Mouse (Mus musculus) intestine, postnatal 0 days (tissue): ENCODE data around the gene Dcakd. TPM values are rescaled to one million over a fixed set of nuclear protein-coding genes. Genes with fewer than 3 reads are reported as not detected.

ENCODE experiments used
- ATAC-seq: fragments of 200-750 bp; cut with Nextera tagmentation; 2 replicates; pipeline ENCODE4 v1.8.0; 2017; ENCODE audit warnings: mild to moderate bottlenecking, moderate TSS enrichment, moderate library complexity
- H3K27ac ChIP-seq: fragments of 300-500 bp; sonication (generic); 2 replicates; pipeline ENCODE4 v1.5.1; 2014; ENCODE audit warnings: mild to moderate bottlenecking, low read depth, low read length, moderate library complexity
- H3K27me3 ChIP-seq: fragments of 300-500 bp; sonication (generic); replicated peaks from 2 replicates; pipeline ENCODE4 v1.6.1; 2014; ENCODE audit warnings: low read length, mixed read lengths; ENCODE audit not compliant: control insufficient read depth, insufficient read depth
- H3K36me3 ChIP-seq: fragments of 300-500 bp; sonication (generic); 2 replicates; pipeline ENCODE4 v1.6.1; 2014; ENCODE audit warnings: mild to moderate bottlenecking, moderate library complexity; ENCODE audit not compliant: control insufficient read depth, insufficient read depth
- H3K4me1 ChIP-seq: fragments of 300-500 bp; sonication (generic); replicated peaks from 2 replicates; pipeline ENCODE4 v1.6.1; 2014; ENCODE audit warnings: antibody characterized with exemption, low read length, mixed read lengths; ENCODE audit not compliant: control insufficient read depth, insufficient read depth
- H3K4me2 ChIP-seq: fragments of 300-500 bp; sonication (generic); replicated peaks from 2 replicates; pipeline ENCODE4 v1.6.1; 2014; ENCODE audit warnings: low read depth, mild to moderate bottlenecking, moderate library complexity
- H3K4me3 ChIP-seq: fragments of 300-500 bp; sonication (generic); 2 replicates; pipeline ENCODE4 v1.5.1; 2014; ENCODE audit warnings: low read depth, low read length
- H3K9ac ChIP-seq: fragments of 300-500 bp; sonication (generic); 2 replicates; pipeline ENCODE4 v1.6.1; 2014; ENCODE audit warnings: mild to moderate bottlenecking, low read depth, low read length
- H3K9me3 ChIP-seq: fragments of 300-500 bp; sonication (generic); 2 replicates; pipeline ENCODE4 v1.6.1; 2016; ENCODE audit warnings: mixed run types; ENCODE audit not compliant: control insufficient read depth
- CTCF ChIP-seq: sonication (generic); IDR thresholded peaks from 2 replicates; pipeline ENCODE4 v1.5.1; 2016; ENCODE audit warnings: low read depth, mild to moderate bottlenecking, control low read depth, antibody characterized with exemption, moderate library complexity
- WGBS: fragments of 180-500 bp; shearing (Covaris S2); extraction: QIAGEN DNeasy Blood & Tissue Kit; methylation state at CpG from one replicate; pipeline ENCODE4 v1.1.7; 2014; 5-methylcytosine and 5-hydroxymethylcytosine counted together
- polyA plus RNA-seq: library from polyadenylated mRNA; unstranded; fragments of >200 nt; fragmentation: Nextera tagmentation; extraction: Ambion mirVana; gene quantifications from 2 replicates; pipeline ENCODE4 v1.2.1, GENCODE M21; 2015

Gene Dcakd
- polyA plus RNA-seq, 1 experiment from 2014 or later, result 45.9 TPM

DNA sequence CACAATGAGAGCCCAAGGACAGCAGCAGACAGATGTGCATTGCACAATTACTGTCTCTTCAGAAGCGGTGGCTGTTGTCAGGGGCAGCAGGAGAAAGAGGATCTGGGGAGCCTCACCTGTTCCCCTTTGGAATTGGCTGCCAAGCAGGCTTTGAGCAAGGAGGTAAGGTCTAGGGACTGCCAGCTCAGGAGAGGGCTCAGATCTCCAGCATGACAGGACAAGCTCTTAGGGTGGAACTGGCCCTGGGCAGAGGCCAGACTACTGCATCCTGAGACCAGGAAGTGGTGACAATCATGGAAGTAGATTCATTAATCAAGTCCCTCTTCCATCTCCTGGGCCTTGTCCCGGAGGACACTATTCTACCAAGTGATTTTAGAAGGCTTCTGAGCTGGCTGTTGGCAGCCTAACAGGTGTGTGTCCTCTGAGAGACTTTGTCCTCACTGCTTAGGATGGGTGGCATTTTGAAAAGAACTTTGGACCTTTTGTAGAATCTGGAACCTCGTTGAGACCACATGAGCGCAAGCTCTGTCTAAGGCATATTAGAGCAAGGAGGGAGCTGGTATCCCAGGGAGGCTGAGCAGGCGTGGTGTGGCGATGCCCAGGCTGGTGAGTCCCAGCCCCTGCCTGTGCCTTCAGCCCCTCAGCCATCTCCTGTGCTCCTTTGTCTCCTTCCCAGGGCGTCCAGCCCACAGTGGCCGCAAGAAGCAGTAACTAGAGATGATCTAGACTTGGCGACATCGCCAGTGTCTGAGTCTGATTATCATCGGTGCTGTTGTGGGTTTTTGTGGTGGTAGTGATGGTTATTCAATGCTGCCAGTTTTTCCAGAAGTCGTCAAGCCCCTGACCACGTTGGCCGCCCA lies 38.3 kb upstream of the Dcakd start:
- Histone ChIP-seq H3K27me3 (no peaks in the 10 kb centered on the region), H3K9ac (no peak overlapping the region), H3K4me3 (no peak overlapping the region), H3K27ac (no peak overlapping the region), H3K4me1 (no peaks in the 10 kb centered on the region), H3K9me3 (no peaks in the 10 kb centered on the region), H3K4me2 (no peak overlapping the region), H3K36me3 (peaks cover 85% of the 10 kb centered on the region)
- WGBS, result 91% methylated on average over 14 of the region's 14 CpGs
- no peak for ATAC-seq
- TF ChIP-seq CTCF, result no peak

DNA sequence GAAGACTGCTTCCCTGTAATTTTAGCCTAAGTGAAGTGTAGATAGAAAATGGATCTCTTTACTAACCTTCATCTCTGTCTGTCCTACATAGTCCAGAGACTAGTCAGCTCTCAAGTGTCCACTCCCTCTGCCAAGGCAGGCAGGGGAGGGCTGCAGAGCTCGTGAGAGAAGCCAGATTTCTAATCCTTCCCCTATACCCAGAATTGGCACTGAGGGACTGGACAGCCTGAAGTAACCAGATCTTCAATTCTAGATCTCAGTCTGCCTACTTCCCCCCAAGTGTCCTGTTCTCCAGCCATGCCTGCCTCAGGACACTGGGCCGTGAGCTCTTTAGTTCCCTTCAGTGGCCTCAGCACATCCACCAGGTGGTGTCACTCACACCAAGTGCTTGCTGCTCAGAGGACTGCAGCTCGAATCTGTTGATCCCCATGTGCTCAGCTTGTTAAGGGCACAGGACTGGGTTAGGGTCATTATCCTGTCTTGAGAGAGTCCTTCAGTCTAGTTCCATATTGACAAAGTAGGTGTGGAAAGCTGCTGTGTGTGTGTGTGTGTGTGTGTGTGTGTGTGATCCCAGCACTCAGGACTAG lies 30.5 kb upstream of the Dcakd start:
- WGBS, result 55% methylated on average over 3 of the region's 3 CpGs
- H3K4me3 ChIP-seq, result no peak overlapping the region
- TF ChIP-seq CTCF, result no peak
- H3K36me3 ChIP-seq, result peaks cover 78% of the 10 kb centered on the region
- no peak for ATAC-seq
- no peak overlapping the region for H3K9ac ChIP-seq
- no peaks in the 10 kb centered on the region for H3K9me3 ChIP-seq
- no peaks in the 10 kb centered on the region for H3K4me1 ChIP-seq
- H3K27ac ChIP-seq, result no peak overlapping the region
- no peak overlapping the region for H3K4me2 ChIP-seq
- no peaks in the 10 kb centered on the region for H3K27me3 ChIP-seq

DNA sequence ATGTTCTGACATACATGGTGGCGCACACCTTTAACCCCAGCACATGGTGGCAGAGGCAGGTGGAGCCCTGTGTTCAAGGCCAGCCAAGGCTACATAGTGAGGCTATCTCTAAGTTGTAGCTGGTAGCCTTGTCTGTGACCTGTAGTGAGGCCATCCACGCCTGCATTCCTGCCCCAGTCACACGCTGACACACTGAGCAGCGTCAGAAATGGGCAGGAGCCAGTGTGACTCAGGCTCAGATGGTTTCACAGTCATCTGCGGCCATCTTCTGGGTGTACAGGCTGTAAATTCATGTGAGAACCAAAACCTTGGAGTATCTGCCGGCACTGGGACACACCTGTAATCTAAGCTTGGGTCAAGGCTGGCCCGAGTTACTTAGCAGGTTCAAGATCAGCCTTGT lies 28.5 kb upstream of the Dcakd start:
- Histone ChIP-seq H3K27me3 (no peaks in the 10 kb centered on the region), H3K4me3 (no peak overlapping the region), H3K4me1 (no peaks in the 10 kb centered on the region), H3K36me3 (peaks cover 80% of the 10 kb centered on the region), H3K9me3 (no peaks in the 10 kb centered on the region), H3K4me2 (no peak overlapping the region), H3K27ac (no peak overlapping the region), H3K9ac (no peak overlapping the region)
- ATAC-seq, result no peak
- TF ChIP-seq CTCF, result no peak
- WGBS, result 92% methylated on average over 7 of the region's 7 CpGs

DNA sequence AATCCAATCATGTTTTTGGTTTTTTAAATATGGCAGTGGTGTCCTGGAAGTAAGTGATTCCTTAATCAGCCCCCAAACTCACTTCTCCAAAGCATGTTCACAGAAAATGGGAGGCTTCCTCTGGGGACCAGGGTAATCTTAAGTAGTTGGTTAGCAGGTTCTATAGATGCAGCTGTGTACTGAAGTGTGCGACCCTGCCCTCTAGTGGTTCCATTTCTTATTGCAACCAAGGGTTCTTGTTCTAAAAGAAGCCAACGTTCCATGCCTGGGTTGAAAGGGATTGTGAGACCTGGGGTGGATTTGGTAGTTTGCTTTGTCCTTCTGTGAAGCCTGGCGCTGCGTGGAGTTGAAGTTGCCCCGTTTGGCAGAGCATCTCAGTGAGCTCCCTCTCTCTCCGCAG lies 26.7 kb upstream of the Dcakd start:
- no peak for ATAC-seq
- WGBS, result 48% methylated on average over 6 of the region's 6 CpGs
- H3K27ac ChIP-seq, result no peak overlapping the region

DNA sequence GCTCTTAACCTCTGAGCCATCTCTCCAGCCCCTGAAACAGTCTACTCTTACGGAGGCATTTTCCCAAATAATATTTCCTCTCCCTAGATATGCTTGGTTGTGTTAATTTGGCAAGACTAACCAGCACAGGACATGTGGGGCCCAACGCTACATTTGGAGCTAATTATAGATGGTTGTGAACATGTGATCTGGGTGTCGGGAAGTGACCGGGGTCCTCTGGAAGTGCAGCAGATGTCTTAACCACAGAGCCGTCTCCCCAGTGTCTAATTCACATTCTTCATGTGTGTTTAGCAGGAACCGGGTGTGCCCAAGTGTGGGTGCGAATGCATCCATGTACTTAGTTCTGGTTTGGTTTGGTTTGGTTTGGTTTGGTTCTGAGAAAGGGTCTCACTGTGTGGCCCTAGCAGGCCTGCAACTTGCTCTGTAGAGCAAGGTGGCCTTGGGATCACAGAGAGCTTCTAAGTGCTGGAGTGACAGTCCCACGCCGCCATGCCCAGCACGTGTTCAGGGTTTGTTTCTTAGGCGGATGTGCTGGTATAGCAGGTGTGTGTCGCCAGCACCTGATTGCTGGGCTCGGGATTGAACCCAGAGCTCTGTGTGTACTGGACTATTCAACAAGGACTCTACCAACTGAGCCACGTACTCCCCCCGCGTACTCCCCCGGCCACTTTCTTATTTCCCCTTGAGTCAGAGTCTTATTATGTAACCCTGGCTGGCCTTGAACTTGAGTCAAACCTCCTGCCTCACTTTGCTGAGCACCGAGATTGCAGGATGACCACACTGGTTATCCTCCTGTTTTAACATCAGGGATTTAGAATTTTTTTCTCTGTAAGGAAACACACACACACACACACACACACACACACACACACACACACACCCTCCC lies 25.3 kb upstream of the Dcakd start:
- Histone ChIP-seq H3K9me3 (no peaks in the 10 kb centered on the region), H3K27me3 (no peaks in the 10 kb centered on the region), H3K4me1 (no peaks in the 10 kb centered on the region), H3K9ac (no peak overlapping the region), H3K36me3 (peaks cover 71% of the 10 kb centered on the region), H3K4me2 (no peak overlapping the region), H3K4me3 (no peak overlapping the region), H3K27ac (no peak overlapping the region)
- WGBS, result 88% methylated on average over 18 of the region's 18 CpGs
- TF ChIP-seq CTCF, result no peak
- no peak for ATAC-seq

More for the DNA sequence above, 26.7 kb upstream of the Dcakd start:
- Histone ChIP-seq H3K4me3 (no peak overlapping the region), H3K9ac (no peak overlapping the region), H3K27me3 (no peaks in the 10 kb centered on the region), H3K36me3 (peaks cover 79% of the 10 kb centered on the region), H3K4me2 (no peak overlapping the region), H3K4me1 (no peaks in the 10 kb centered on the region), H3K9me3 (no peaks in the 10 kb centered on the region)
- TF ChIP-seq CTCF, result peak; percentile 88

DNA sequence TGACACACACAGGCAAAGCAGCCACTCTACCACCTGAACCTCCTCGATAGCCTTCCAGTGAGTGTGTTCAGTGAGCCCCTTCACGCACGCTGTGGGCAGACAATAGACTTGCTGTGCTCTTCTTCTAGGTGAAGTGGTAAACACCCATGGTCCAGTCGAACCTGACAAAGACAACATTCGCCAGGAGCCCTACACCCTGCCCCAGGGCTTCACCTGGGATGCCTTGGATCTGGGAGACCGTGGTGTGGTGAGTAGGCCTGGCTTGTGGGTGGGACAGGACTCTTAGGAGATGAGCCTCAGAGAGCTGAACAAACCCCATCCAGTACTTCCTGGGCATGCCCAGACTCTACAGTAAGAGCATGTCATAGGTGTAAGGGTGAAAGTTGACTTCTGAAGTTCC lies 23.9 kb upstream of the Dcakd start:
- Histone ChIP-seq H3K4me2 (no peak overlapping the region), H3K4me1 (no peaks in the 10 kb centered on the region), H3K9me3 (no peaks in the 10 kb centered on the region), H3K4me3 (no peak overlapping the region), H3K9ac (no peak overlapping the region), H3K27me3 (no peaks in the 10 kb centered on the region), H3K36me3 (peaks cover 62% of the 10 kb centered on the region), H3K27ac (no peak overlapping the region)
- no peak for ATAC-seq
- no peak for TF ChIP-seq CTCF
- WGBS, result 86% methylated on average over 6 of the region's 6 CpGs
